Mouse (Mus musculus): Measurements from ENCODE around the gene Slc2a6.

- TF ChIP-seq CTCF (conservative IDR thresholded peaks at IDR 0.05; ENCODE audit: insufficient read depth, insufficient read length, low read depth, low read length) = peak; percentile 78
- TF ChIP-seq POLR2A (IDR thresholded peaks at IDR 0.05; ENCODE audit: low read depth, low read length) = no peak
Observed at GRCm38 (mm10) chr2:27043461-27043860, 15.7 kb upstream of the Slc2a6 start.
